Mouse (Mus musculus) forebrain, postnatal 0 days (tissue): ENCODE results near the gene Pax2. TPM values are rescaled to one million over a fixed set of nuclear protein-coding genes. Genes with fewer than 3 reads are reported as not detected.

Experiments used
- ATAC-seq: fragments of 200-750 bp; cut with Nextera tagmentation; 2 replicates; pipeline ENCODE4 v1.8.0; 2017; ENCODE audit warnings: mild to moderate bottlenecking, moderate library complexity
- DNase-seq: peaks from one replicate; pipeline ENCODE4 v3.0.0-alpha.2; 2015
- H3K27ac ChIP-seq: fragments of 300-500 bp; sonication (generic); 2 replicates; pipeline ENCODE4 v1.5.1; 2014; ENCODE audit warnings: low read depth, mild to moderate bottlenecking, antibody characterized with exemption, low read length, moderate library complexity, mixed read lengths
- H3K27me3 ChIP-seq: fragments of 300-500 bp; sonication (generic); 2 replicates; pipeline ENCODE4 v1.6.1; 2014; ENCODE audit warnings: mild to moderate bottlenecking, low read length, mixed read lengths; ENCODE audit not compliant: insufficient read depth
- H3K36me3 ChIP-seq: fragments of 300-500 bp; sonication (generic); 2 replicates; pipeline ENCODE4 v1.6.1; 2014; ENCODE audit warnings: mild to moderate bottlenecking, moderate library complexity; ENCODE audit not compliant: insufficient read depth
- H3K4me1 ChIP-seq: fragments of 300-500 bp; sonication (generic); 2 replicates; pipeline ENCODE4 v1.6.1; 2014; ENCODE audit warnings: antibody characterized with exemption; ENCODE audit not compliant: insufficient read depth
- H3K4me2 ChIP-seq: fragments of 300-500 bp; sonication (generic); 2 replicates; pipeline ENCODE4 v1.6.1; 2014; ENCODE audit warnings: low read depth, mild to moderate bottlenecking, moderate library complexity
- H3K4me3 ChIP-seq: fragments of 300-500 bp; sonication (generic); 2 replicates; pipeline ENCODE4 v1.5.1; 2014; ENCODE audit warnings: low read depth, low read length, mixed read lengths
- H3K9ac ChIP-seq: fragments of 300-500 bp; sonication (generic); 2 replicates; pipeline ENCODE4 v1.6.1; 2014; ENCODE audit warnings: mild to moderate bottlenecking
- H3K9me3 ChIP-seq: fragments of 300-500 bp; sonication (generic); 2 replicates; pipeline ENCODE4 v1.6.1; 2016; ENCODE audit warnings: low read length
- CTCF ChIP-seq: sonication (generic); IDR thresholded peaks from 2 replicates; pipeline ENCODE4 v1.5.1; 2016; ENCODE audit warnings: antibody characterized with exemption, control low read depth, low read depth
- WGBS: fragments of 180-500 bp; shearing (Covaris S2); extraction: QIAGEN DNeasy Blood & Tissue Kit; methylation state at CpG from one replicate; pipeline ENCODE4 v1.1.7; 2014; 5-methylcytosine and 5-hydroxymethylcytosine counted together
- polyA plus RNA-seq: library from polyadenylated mRNA; unstranded; fragments of >200 nt; fragmentation: Nextera tagmentation; extraction: Ambion mirVana; gene quantifications from 2 replicates; pipeline ENCODE4 v1.2.1, GENCODE M21; 2015
- total RNA-seq: library from RNA; depleted of rRNA; stranded (reverse); fragments of >200 nt; gene quantifications from 2 replicates; pipeline ENCODE4 v1.2.3, GENCODE M21; 2014

The Pax2 gene
- total and polyA plus RNA-seq, 2 experiments from 2014 or later: 0.05 to 0.06 TPM

DNA sequence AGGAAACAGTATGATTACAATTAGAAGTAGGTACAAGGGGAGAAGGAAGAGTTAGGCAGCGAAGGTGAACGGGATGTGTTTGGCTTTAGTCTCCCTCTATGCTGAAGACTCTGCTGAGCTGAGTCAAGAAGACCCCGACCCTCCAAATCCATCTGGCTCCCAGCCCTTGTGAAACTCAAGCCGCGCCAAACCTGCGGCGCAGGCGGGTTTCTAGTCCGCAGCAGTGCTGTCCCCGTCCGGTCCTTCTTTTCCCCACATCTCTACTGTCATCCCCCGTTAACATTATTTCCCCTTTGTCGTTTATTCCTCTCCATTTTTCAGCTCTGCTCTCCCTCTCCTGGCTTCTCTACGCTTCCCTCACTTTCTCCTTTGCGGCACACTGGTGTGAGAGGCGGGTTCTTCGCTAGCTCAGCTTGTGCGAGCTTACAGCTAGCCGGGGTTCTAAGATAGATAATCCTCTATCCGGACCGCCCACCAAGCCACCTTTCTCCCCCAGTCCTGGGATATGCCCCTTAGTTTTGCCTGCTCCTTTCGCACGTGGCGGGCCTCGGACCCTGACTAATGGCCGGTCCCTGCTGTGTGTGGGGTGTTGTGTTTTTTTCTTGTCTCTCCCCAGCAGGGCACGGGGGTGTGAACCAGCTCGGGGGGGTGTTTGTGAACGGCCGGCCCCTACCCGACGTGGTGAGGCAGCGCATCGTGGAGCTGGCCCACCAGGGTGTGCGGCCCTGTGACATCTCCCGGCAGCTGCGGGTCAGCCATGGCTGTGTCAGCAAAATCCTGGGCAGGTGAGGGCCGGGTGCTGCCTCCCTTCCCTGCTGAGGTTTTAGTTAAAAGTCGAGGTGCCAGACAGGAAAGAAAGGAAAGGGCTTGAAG lies 4.7 kb downstream of the Pax2 start:
- Histone ChIP-seq H3K9me3 (no peaks in the 10 kb centered on the region), H3K9ac (no peak overlapping the region), H3K4me1 (no peaks in the 10 kb centered on the region), H3K36me3 (no peaks in the 10 kb centered on the region), H3K4me3 (no peak overlapping the region), H3K27me3 (peaks cover 68% of the 10 kb centered on the region), H3K4me2 (no peak overlapping the region), H3K27ac (no peak overlapping the region)
- DNase-seq: no peak
- WGBS: 2% methylated on average over 39 of the region's 39 CpGs
- no peak for ATAC-seq
- TF ChIP-seq CTCF: no peak

- H3K27ac ChIP-seq: no peak overlapping the region
- no peaks in the 10 kb centered on the region for H3K36me3 ChIP-seq
- no peak overlapping the region for H3K4me3 ChIP-seq
- DNase-seq: no peak
- WGBS: 56% methylated on average over 7 of the region's 7 CpGs
- ATAC-seq: no peak
- no peak overlapping the region for H3K9ac ChIP-seq
- peaks cover 68% of the 10 kb centered on the region for H3K27me3 ChIP-seq
- TF ChIP-seq CTCF: no peak
- H3K4me1 ChIP-seq: no peaks in the 10 kb centered on the region
- no peak overlapping the region for H3K4me2 ChIP-seq
- no peaks in the 10 kb centered on the region for H3K9me3 ChIP-seq
Observed at GRCm38 (mm10) chr19:44762121-44762621, 6.3 kb downstream of the Pax2 start.

GRCm38 (mm10) chr19:44770268-44771050 lies 14.6 kb downstream of the Pax2 start:
- H3K27ac ChIP-seq: no peak overlapping the region
- WGBS: 55% methylated on average over 6 of the region's 6 CpGs
- ATAC-seq (no peak), DNase-seq (no peak)
- H3K4me1 ChIP-seq: no peaks in the 10 kb centered on the region
- H3K4me3 ChIP-seq: no peak overlapping the region
- TF ChIP-seq CTCF: no peak
- H3K36me3 ChIP-seq: no peaks in the 10 kb centered on the region
- H3K9me3 ChIP-seq: no peaks in the 10 kb centered on the region
- peaks cover 9% of the 10 kb centered on the region for H3K27me3 ChIP-seq
- no peak overlapping the region for H3K9ac ChIP-seq
- no peak overlapping the region for H3K4me2 ChIP-seq

- Histone ChIP-seq H3K4me2 (no peak overlapping the region), H3K4me1 (no peaks in the 10 kb centered on the region), H3K27me3 (peaks cover 6% of the 10 kb centered on the region; the same call in 1 of the 2 replicates), H3K9me3 (no peaks in the 10 kb centered on the region), H3K36me3 (no peaks in the 10 kb centered on the region), H3K27ac (no peak overlapping the region), H3K9ac (no peak overlapping the region), H3K4me3 (no peak overlapping the region)
- no peak for DNase-seq
- no peak for TF ChIP-seq CTCF
- no peak for ATAC-seq
- 94% methylated on average over 13 of the region's 13 CpGs for WGBS
Observed at GRCm38 (mm10) chr19:44771499-44771898, 15.7 kb downstream of the Pax2 start.

- H3K9me3 ChIP-seq: no peaks in the 10 kb centered on the region
- DNase-seq (no peak), ATAC-seq (no peak)
- no peaks in the 10 kb centered on the region for H3K27me3 ChIP-seq
- H3K4me1 ChIP-seq: no peaks in the 10 kb centered on the region
- 43% methylated on average over 3 of the region's 3 CpGs for WGBS
- H3K36me3 ChIP-seq: no peaks in the 10 kb centered on the region
- no peak for TF ChIP-seq CTCF
- H3K27ac ChIP-seq: no peak overlapping the region
- no peak overlapping the region for H3K4me3 ChIP-seq
- no peak overlapping the region for H3K4me2 ChIP-seq
- H3K9ac ChIP-seq: no peak overlapping the region
Observed at GRCm38 (mm10) chr19:44781987-44782386, 26.1 kb downstream of the Pax2 start.

- no peak overlapping the region for H3K27ac ChIP-seq
- no peak for TF ChIP-seq CTCF
- H3K9me3 ChIP-seq: no peaks in the 10 kb centered on the region
- H3K4me2 ChIP-seq: no peak overlapping the region
- no peaks in the 10 kb centered on the region for H3K36me3 ChIP-seq
- ATAC-seq (no peak), DNase-seq (no peak)
- WGBS: 69% methylated on average over 4 of the region's 4 CpGs
- no peaks in the 10 kb centered on the region for H3K4me1 ChIP-seq
- H3K9ac ChIP-seq: no peak overlapping the region
- no peaks in the 10 kb centered on the region for H3K27me3 ChIP-seq
- no peak overlapping the region for H3K4me3 ChIP-seq
Observed at GRCm38 (mm10) chr19:44784391-44784790, 28.5 kb downstream of the Pax2 start.

GRCm38 (mm10) chr19:44788488-44788887 lies 32.6 kb downstream of the Pax2 start:
- 86% methylated on average over 8 of the region's 8 CpGs for WGBS
- Histone ChIP-seq H3K4me1 (no peaks in the 10 kb centered on the region), H3K4me3 (no peak overlapping the region), H3K9ac (no peak overlapping the region), H3K27me3 (no peaks in the 10 kb centered on the region), H3K36me3 (no peaks in the 10 kb centered on the region), H3K4me2 (no peak overlapping the region), H3K27ac (no peak overlapping the region), H3K9me3 (no peaks in the 10 kb centered on the region)
- no peak for ATAC-seq
- no peak for TF ChIP-seq CTCF
- DNase-seq: no peak
